Mouse (Mus musculus) ES-Bruce4 (cell line): ENCODE results near the gene Cox6b1. TPM values are rescaled to one million over a fixed set of nuclear protein-coding genes. Genes with fewer than 3 reads are reported as not detected.

Source experiments
- H3K27ac ChIP-seq: 2 replicates; pipeline ENCODE4 v1.5.1; 2012; ENCODE audit warnings: low read length, inconsistent platforms; ENCODE audit not compliant: insufficient read depth
- H3K27me3 ChIP-seq: 2 replicates; pipeline ENCODE4 v1.6.1; 2012; ENCODE audit warnings: mild to moderate bottlenecking, low read length, inconsistent platforms; ENCODE audit not compliant: control insufficient read depth, poor library complexity, insufficient read depth, severe bottlenecking
- H3K36me3 ChIP-seq: 2 replicates; pipeline ENCODE4 v1.6.1; 2012; ENCODE audit warnings: inconsistent platforms, mild to moderate bottlenecking, low read length, moderate library complexity; ENCODE audit not compliant: control insufficient read depth, poor library complexity, insufficient read depth, severe bottlenecking
- H3K4me1 ChIP-seq: one replicate; pipeline ENCODE4 v1.8.1; 2011; ENCODE audit warnings: low read length; ENCODE audit not compliant: control insufficient read depth, insufficient read depth
- H3K4me3 ChIP-seq: 2 replicates; pipeline ENCODE4 v1.5.1; 2011; ENCODE audit warnings: low read depth, mild to moderate bottlenecking, low read length
- H3K9ac ChIP-seq: 2 replicates; pipeline ENCODE4 v1.6.1; 2012; ENCODE audit warnings: low read depth, mild to moderate bottlenecking, inconsistent platforms; ENCODE audit not compliant: poor library complexity, severe bottlenecking
- H3K9me3 ChIP-seq: replicated peaks from 2 replicates; pipeline ENCODE4 v1.6.1; 2012; ENCODE audit warnings: mild to moderate bottlenecking, low read length, inconsistent platforms; ENCODE audit not compliant: control insufficient read depth, poor library complexity, insufficient read depth, severe bottlenecking
- CTCF ChIP-seq: IDR thresholded peaks from one replicate; pipeline ENCODE4 v1.8.1; 2011; ENCODE audit warnings: low read depth, low read length
- EP300 ChIP-seq: IDR thresholded peaks from 2 replicates; pipeline ENCODE4 v1.6.1; 2011; ENCODE audit warnings: low read depth, low read length; ENCODE audit not compliant: insufficient read depth
- POLR2A ChIP-seq: IDR thresholded peaks from one replicate; pipeline ENCODE4 v1.8.1; 2011; ENCODE audit warnings: low read length; ENCODE audit not compliant: insufficient read depth
- polyA plus RNA-seq: library from polyadenylated mRNA; stranded (reverse); fragments of >200 nt; gene quantifications from 2 replicates; pipeline ENCODE4 v1.2.4, GENCODE M21; 2011; ENCODE audit warnings: low read depth; ENCODE audit not compliant: missing spikeins, insufficient read depth, insufficient read length

The Cox6b1 gene
- polyA plus RNA-seq, 1 experiment: 569 TPM

GRCm38 (mm10) chr7:30613529-30614112 is 12.3 kb downstream of the Cox6b1 start:
- no peaks in the 10 kb centered on the region for H3K9me3 ChIP-seq
- H3K4me1 ChIP-seq: peaks cover 2% of the 10 kb centered on the region
- H3K27me3 ChIP-seq: no peaks in the 10 kb centered on the region
- H3K4me3 ChIP-seq: no peak overlapping the region
- no peak overlapping the region for H3K9ac ChIP-seq
- peaks cover 8% of the 10 kb centered on the region for H3K36me3 ChIP-seq
- no peak for TF ChIP-seq POLR2A
- peak; percentile 72 for TF ChIP-seq CTCF
- no peak for TF ChIP-seq EP300
- no peak overlapping the region for H3K27ac ChIP-seq

DNA sequence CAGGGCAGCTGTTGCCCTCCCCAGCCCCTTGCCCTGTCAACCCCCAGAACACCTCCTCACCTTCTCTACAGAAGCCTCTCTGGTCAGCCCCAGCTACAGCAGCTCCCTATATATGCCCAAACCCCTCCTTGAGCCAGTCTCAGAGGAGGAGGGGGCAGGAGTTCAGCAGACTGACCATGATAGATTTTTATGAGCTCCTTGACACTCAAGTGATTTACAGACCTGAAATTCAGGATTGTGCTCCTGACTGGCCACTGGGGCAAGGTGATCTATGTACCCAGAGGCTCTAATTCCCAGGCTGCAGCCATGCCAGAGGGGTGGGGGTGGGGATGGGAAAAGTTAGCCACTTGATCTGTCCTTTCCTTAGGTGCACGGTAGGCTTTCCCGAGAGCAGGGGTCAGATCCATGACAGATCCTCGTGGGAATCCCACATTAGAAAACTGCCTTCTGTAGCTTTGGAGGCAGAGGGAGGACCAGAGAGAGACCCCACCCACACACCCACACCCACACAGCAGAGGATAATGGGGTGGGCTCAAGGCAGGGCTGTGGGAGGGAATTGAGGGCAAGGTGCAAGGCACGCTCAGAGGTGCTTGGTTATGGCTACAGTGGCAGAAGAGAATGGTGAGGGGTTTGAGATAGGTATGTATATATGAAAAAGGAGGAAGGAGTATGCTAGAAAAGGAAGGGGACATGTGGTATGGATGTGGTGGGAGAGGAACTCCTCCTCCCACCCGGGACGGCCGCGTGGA is 13.1 kb downstream of the Cox6b1 start, which contains the start of gene Upk1a:
TSS of gene Upk1a (minus strand) at position 194 of the 749 bp plus-strand sequence.
- no peak for TF ChIP-seq EP300
- TF ChIP-seq POLR2A: no peak
- Histone ChIP-seq H3K9ac (no peak within 1 kb of the TSS), H3K27me3 (no peaks in the 10 kb centered on the region), H3K27ac (no peak within 1 kb of the TSS), H3K36me3 (peaks cover 3% of the 10 kb centered on the region; the same call in 1 of the 2 replicates), H3K4me3 (no peak within 1 kb of the TSS), H3K9me3 (no peaks in the 10 kb centered on the region), H3K4me1 (peaks cover 2% of the 10 kb centered on the region)

GRCm38 (mm10) chr7:30610043-30610442 is 15.9 kb downstream of the Cox6b1 start:
- TF ChIP-seq CTCF (peak; percentile 32), EP300 (no peak)
- H3K9me3 ChIP-seq: no peaks in the 10 kb centered on the region
- H3K27me3 ChIP-seq: no peaks in the 10 kb centered on the region
- H3K9ac ChIP-seq: no peak overlapping the region
- no peak overlapping the region for H3K27ac ChIP-seq
- no peaks in the 10 kb centered on the region for H3K36me3 ChIP-seq
- no peak overlapping the region for H3K4me3 ChIP-seq
- peaks cover 2% of the 10 kb centered on the region for H3K4me1 ChIP-seq

- no peak for TF ChIP-seq CTCF
- Histone ChIP-seq H3K4me1 (peaks cover 7% of the 10 kb centered on the region), H3K9me3 (no peaks in the 10 kb centered on the region), H3K4me3 (no peak overlapping the region), H3K27ac (peak overlapping the region; percentile 11), H3K27me3 (no peaks in the 10 kb centered on the region), H3K36me3 (no peaks in the 10 kb centered on the region), H3K9ac (no peak overlapping the region)
Observed at GRCm38 (mm10) chr7:30608476-30608875, 17.5 kb downstream of the Cox6b1 start.

DNA sequence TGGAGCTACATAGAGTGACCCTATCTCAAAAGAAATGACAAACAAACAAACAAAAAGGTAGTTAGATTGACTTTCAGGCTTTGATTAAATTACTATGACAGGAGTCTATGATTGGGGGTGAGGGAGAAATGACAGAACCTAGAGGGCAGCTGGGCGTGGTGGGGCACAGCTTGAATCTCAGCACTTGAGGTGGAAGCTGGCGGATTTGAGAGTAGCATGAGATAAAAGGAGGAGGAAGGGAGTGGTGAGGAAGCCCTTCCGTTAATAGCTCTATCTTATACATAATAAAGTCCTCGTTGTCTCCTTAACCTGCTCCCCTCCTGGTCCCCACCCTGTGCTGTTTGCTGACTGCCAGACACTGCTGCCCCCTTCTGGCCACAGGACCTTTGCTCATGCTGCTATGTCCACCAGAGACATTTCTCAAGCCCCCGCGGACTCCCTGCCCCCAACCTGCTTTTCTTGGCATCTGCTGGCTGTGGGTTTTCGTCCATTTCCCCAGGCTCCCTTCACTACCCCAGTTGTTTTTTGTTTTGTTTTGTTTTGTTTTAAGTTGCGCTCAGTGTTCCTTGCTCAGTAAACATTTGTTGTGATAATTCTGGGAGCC is 18.1 kb downstream of the Cox6b1 start:
- no peak overlapping the region for H3K4me3 ChIP-seq
- no peaks in the 10 kb centered on the region for H3K27me3 ChIP-seq
- no peaks in the 10 kb centered on the region for H3K9me3 ChIP-seq
- peaks cover 13% of the 10 kb centered on the region for H3K4me1 ChIP-seq
- H3K9ac ChIP-seq: no peak overlapping the region
- TF ChIP-seq POLR2A (no peak), CTCF (peak; percentile 90), EP300 (peak; percentile 91)
- H3K36me3 ChIP-seq: no peaks in the 10 kb centered on the region
- H3K27ac ChIP-seq: peak overlapping the region; percentile 11

GRCm38 (mm10) chr7:30604944-30605343 is 21.0 kb downstream of the Cox6b1 start:
- no peak for TF ChIP-seq CTCF
- no peak for TF ChIP-seq EP300
- TF ChIP-seq POLR2A: no peak
- H3K9me3 ChIP-seq: no peaks in the 10 kb centered on the region
- H3K36me3 ChIP-seq: no peaks in the 10 kb centered on the region
- H3K4me1 ChIP-seq: peaks cover 15% of the 10 kb centered on the region
- no peaks in the 10 kb centered on the region for H3K27me3 ChIP-seq
- peak overlapping the region; percentile 43 for H3K27ac ChIP-seq
- no peak overlapping the region for H3K9ac ChIP-seq
- H3K4me3 ChIP-seq: no peak overlapping the region
